Mouse (Mus musculus): Measurements from ENCODE around the gene Stac2. TPM values are rescaled to one million over a fixed set of nuclear protein-coding genes. Genes with fewer than 3 reads are reported as not detected.

Stac2 gene
- 10 to 100 TPM in 1 of 4 experiments, 1 to 10 TPM in 3; 3.8 to 10.9 (median 6.6) TPM for total RNA-seq (2022)

DNA sequence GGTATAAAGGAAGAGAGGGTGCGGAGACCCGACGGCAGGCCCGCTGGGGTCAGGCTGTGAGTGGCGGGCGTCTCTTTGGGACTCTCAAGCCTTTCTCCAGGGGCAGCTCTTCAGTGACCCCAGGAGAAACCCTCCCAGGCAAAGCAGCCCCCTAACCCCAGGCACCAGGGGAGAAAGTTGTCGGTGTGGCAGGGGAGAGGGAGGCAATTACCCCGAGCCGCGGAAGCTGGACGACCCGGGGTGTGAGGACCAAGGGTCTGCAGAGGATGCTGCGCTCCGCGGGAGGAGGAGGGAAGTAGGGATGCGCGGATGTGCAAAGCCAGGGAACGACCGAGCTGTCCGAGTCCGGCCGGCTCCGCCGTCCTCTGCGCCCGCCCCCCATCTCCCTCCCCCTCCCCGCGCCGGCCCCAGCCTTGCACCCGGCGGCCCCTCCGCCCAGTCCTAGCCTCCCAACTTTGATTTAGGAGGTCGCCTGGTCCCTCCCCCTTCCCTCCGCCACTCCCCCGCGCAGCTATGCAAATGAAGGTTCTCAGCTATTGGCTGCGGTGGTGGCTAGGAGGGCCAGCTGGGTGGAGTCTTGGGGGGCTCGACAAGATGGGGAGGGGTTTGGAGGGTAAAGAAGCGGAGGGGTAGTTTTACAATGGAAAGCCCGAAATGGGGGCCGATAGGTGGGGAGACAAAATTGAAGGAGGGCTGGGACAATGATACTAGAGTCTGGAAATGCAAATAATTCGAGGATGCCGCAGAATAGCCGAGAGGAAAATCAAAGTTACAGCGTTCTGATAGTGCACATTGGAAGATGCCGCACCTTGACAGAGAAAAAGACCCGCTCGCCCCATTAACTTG lies at the start of gene Stac2:
Stac2 (minus strand) TSS at position 474 of the 846 bp plus-strand sequence.
- DNase-seq, result peak; percentile 58

DNA sequence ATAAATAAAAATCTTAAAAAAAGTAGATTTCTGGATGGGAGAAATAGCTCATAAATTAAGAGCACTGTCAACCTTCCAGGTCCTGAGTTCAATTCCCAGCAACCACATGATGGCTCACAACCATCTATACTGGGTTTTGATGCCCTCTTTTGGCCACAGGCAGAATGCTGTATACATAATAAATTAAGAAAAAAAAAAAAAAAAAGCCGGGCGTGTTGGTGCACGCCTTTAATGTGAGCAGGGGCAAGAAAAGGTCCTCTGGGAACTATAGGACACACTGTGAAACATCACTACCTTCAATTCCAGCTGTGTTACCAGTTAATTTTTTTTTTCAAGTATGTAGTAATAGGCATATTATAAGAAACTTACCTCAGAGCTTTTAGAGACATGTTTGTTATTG lies 48.1 kb upstream of the Stac2 start:
- no peak for DNase-seq

DNA sequence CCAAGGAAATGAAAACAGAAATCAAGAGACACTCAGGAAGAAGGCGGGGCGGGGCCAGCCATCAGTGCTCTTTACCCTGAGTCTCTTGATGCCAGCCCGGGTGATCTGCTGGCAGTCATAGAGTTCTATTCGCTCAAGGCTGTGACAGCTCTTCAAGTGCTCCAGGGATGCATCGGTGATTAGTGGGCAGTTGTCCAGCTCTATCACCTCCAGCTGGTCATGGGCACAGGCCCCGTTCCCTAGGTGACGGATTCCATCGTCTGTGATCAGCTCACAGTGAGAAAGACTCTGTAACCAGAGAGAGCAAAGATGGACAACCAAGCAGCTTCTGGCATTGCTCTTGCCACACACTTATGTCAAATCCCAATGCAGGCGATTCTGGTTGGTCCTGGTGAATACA lies 37.3 kb upstream of the Stac2 start:
- no peak for DNase-seq

DNA sequence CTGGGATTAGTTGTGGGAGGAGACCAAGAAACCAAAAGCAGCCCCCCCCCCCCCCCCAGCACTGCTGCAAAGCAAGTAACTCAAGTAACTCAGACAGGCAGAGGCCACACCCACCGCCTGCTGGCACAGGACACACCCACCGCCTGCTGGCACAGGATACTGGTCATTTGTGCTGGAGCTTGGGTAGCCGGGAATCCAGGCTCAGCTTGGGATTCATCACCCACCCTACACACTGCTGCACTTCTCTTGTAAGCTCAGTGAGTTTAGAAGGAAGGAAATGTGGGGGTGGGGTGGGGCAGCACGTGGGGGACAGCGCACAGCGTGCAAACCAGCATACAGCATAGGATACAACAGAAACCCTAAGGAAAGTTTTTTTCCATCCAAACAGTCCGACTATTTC lies 35.0 kb upstream of the Stac2 start:
- DNase-seq, result peak; percentile 29

DNA sequence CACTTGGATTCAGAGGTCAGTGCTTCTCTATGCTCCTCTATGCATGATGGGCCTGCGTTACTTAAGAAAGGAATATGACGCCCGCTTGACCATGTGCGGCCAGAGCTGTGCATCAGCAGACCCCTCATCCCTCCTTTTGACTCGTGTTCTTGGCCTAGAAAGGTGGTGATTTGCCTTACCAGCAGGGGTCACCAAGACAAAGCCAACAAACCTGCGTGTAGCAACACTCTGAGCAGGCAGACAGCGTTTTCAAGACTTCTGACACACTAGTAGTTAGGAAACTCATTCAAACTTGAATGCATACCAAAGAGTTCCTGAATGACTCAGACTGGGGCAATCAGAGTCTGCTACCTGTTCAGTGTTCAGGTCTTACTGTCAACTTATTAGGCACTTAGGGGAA lies 33.3 kb upstream of the Stac2 start:
- DNase-seq, result no peak

DNA sequence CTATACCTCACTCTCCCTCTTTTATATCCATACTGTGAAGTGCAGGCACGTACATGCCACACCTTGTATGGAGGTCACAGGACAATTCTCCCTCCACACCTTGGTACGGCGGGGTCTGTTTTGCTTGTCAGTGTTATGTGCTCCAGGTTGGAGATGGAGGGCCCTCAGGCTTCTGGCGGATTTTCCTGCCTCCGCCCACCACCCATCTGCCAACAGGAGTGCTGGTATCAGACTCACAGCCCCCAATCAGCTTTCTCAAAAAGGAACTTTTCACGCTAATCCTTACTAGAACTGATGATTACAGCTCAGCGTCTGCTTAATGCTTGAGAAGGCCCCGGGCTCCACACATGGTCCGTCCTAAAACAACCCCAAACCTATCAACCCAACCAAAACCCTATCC lies 32.9 kb upstream of the Stac2 start:
- no peak for DNase-seq

DNA sequence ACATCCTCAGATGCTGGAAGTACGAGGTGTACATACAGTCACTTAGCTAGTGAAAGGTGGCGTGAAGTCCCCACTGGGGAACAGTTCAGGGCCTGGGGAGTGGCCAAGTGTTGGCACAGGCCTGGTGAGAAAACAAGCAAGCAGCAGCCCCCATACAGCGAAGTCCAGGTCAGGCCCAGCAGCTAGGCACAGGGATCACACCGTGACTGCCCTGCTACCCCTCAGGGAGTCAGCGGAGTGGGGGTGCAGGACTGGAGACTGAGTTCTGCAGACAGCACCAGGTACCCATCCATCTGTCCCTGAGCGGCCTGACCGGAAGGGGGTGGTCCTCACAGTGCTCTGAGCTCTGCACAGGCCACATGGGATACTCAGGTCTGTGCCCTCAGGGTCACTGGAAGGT lies 29.5 kb upstream of the Stac2 start:
- DNase-seq, result no peak

DNA sequence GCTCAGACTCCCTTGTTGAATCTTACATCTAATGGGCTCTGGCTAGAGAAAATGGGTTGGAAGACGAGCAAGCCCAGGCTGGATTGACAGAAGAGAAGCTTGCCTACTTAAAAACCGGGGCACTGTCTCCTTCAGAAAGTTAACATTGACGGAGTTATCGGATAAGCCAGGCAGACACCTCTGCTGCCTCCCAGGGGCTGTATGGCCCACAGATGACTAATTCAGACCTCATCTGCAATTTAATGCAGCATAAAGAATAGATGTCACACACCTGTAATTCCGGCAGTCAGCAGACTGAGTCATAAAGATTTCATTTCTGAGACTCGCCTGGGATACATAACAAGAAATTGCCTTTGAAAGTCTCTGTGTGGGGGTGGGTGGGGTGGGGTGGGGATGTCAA lies 27.2 kb upstream of the Stac2 start:
- DNase-seq, result no peak

DNA sequence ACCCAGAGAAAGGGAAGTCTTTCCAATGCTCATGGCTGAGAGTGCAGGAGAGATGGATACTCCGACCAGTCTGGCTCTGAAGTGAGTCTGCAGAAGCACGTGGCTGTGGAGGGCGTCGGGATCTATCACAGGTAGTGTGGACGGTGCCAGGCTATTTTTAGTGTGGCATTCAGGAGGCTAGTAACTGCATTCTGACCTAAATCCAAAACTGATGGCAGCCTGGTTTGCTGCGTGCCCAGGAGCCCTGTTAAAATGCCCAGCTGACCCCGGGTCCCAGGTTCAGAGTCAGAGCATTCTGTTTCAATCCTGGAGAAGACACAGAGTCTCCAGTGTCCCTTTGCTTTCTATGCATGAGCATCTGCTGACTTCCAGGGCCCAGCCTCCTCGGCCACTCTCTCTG lies 23.8 kb upstream of the Stac2 start:
- no peak for DNase-seq

DNA sequence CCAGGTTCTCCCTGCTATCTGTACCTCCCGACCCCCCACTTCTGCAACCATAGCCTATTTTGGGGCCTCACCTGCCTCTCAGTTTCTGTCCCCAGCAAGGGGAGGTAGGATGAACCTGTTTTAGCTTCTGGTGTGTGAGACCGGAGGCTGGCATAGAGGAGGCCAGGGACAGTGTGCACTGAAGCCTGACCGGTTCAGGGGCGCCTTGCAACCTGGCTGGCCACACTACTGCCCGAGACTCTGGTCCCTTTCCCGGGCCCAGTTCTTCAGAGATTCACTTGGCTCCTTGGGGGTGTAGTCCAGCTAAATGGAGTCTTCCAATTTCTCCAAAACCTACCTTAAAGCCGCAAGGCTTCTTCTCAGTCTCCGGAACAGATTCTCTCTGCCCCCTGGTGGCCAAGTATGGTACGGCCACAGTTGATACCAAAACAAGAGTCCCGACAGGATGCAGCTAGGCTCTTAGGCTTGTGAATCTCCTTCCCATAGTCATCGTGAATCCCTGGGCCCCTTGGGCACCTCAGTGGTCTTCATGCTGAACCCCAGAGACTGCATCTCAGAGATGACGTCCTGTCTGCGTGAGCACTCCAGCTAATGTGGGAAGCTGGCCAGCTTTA lies 22.0 kb upstream of the Stac2 start:
- DNase-seq, result peak; percentile 78

DNA sequence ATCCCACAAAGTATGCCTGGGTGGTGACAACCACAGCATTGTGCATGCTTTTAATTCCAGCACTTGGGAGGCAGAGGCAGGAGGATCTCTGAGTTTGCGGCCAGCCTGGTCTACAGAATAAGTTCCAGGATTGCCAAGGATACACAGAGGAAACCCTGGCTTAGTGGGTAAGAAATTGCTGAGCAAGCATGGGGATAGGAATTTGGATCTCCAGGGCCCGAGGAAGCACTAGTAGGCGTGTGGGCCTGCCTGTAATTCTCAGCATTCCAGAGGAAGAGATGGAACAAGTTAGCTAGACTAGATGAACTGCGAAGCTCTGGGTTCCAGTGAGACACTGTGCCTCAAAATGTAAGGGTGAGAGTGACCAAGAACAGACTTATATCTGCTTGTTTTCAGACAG lies 20.2 kb upstream of the Stac2 start:
- DNase-seq, result no peak

DNA sequence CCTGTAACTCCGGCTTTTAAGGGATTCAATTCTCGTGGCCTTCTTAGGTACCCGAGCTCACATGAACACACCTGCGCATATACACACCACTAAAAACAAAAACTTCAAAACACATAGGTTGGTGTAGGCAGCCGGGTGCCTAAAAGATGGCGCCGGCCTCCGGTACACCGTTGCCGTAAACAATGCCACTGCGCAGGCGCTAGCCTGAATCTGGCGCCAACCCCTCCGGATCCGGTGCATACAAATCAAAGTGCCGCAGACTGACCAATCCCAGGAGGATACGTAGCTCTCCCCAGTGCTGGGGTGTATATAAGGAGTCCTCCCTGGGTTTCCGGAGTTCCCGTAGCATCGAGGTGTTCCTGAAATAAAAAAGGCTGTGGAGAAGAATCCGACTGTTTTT lies 14.0 kb upstream of the Stac2 start:
- DNase-seq, result no peak

DNA sequence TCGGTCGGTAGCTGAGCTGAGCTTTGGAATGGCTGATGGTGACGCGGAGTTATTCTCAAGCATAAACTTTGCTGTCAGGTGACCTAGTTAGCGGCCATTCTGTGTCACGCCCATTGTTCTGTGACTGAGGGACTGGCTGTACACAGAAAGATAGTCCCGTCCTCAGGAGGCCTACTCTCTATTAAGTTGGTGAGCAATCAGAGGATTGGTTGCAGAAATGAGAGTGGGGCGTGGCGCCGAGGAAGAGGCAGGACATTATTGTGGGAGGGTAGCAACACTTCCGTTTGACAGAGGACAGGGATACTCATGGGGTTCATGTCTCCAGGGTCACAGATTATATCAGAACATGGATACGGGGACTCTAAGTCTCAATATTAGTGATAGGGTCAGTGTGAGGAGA lies 12.9 kb upstream of the Stac2 start:
- DNase-seq, result no peak

DNA sequence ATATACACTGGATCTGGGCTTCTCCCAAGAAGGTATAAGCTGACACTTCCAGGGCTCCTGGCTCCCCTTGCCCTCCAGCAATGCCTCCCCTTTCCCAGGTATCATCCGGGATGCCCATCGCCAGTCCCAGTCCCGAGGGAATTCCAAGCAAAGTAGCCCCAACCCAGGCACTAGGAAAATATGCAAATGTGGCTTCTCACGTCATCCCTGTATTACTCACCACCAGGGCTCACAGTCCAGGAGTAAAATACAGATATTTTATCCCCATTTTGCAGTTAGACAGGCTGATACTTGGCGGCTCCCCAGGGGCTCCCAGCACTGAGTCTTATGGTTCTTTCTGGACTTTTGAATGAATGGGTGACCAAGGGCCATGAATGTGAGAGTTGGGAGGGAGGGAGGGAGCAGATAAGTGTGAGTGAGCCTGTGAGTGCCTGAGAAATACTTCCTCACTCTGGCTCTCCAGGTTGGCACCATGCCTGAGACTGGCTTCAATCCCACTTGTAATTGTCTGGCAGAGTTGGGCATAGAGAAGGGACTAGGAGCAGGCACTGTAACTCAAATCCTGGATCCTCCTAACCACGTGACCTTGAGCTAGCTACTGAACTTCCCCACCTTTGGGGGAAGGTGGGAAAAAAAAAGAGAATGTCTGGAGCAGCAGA lies 8.8 kb upstream of the Stac2 start:
- no peak for DNase-seq

DNA sequence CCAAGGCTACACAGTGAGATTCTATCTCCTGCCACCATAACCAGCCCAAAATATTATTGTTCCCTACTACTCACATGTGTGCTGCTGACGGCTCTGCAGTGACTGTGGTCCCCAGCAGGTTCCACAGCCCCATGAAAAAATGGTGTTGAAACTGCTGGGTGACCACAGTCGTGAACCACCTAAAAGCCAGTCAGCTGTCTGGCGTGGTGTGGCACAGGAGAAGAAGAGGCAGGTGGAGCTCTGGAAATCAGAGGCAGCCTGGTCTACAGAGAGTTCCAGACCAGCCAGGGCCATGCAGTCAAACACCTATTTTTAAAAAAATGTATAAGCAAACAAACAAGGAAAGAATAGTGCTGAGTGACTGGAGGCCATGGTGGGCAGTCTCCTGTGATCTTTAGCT lies 8.2 kb upstream of the Stac2 start:
- DNase-seq, result no peak

DNA sequence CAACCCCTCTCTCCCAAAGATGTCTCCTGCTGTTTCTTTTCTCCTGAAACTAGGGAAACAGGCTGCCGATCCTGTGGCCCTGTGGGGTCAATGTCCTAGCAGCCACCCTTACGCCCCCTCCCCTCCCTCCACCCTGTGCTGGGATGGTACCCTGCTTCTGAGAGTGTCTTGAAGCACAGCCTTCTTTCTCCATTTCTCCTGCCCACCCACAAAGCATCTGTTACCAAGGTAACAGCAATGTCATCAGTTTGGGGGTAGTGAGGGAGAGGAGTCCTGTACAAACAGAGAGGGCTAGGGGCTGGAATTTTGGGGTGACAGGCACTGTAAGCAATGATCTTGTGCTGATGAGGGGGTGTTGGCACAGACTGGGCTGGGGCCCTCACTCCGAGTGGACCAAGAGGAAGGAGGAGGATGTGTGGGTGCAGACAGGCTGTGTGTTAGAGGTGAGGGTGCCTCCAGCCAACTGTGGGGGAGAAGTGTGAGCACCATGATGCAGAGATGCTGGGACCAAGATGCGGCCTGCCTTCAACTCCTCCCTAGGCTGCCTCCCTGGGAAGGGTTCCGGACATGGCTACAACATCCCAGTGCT lies 6.9 kb upstream of the Stac2 start:
- DNase-seq, result no peak

DNA sequence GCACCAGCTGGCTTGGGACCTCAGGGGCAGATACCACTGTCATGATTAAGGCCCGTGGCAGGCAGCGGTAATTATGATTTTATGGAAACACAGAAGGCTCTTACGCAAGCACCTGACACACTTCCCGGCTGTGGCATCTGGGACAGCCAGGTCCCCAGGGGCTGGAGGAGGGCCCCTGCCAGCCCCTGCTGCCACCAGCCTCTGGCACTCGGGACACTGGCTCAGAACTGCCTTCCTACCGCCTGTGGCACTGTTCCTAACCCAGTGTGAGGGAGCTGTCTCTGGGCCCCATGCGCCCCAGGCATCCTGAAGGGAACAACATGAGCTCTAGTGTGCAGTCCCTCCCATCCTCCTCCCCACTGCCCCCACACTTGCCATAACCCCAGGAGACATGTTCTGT lies 6.4 kb upstream of the Stac2 start:
- no peak for DNase-seq

DNA sequence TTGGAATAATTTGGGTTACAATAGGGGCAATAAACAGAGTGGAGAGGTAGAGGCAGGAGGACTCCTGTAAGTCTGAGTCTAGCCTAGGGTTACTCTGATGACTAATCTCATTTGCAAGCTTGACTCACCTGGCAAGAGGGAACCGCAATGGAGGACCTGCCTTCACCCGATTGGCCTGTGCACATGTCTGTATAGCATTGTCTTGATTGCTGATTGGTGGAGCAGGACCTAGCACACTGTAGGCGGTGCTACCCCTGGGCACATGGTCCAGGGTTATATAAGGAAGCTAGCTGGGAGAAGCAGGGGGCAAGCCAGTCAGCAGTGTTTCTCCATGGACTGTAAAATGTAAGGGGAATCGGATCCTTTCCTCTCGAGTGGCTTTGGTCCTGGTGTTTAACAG lies 4.7 kb upstream of the Stac2 start:
- DNase-seq, result no peak

DNA sequence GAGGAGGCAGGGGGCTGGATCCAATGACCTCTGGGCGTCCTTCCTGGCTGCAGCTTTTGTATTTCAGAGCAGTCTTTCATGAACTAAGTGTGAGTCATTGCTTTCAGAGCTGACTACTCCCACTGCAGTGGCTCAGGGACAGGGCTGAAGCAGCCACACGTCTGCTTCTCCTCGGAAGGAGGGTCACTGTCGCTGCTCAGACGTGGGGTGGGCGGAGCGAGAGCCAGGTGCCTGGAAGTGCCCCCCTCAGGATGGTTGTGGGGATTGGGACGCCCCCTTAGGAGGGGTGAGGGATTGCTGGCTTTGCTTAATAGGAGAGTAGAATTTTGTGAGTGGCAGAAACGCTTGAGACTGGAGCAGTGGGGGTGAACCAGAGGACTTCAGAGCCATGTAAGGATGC lies 4.2 kb upstream of the Stac2 start:
- DNase-seq, result no peak

DNA sequence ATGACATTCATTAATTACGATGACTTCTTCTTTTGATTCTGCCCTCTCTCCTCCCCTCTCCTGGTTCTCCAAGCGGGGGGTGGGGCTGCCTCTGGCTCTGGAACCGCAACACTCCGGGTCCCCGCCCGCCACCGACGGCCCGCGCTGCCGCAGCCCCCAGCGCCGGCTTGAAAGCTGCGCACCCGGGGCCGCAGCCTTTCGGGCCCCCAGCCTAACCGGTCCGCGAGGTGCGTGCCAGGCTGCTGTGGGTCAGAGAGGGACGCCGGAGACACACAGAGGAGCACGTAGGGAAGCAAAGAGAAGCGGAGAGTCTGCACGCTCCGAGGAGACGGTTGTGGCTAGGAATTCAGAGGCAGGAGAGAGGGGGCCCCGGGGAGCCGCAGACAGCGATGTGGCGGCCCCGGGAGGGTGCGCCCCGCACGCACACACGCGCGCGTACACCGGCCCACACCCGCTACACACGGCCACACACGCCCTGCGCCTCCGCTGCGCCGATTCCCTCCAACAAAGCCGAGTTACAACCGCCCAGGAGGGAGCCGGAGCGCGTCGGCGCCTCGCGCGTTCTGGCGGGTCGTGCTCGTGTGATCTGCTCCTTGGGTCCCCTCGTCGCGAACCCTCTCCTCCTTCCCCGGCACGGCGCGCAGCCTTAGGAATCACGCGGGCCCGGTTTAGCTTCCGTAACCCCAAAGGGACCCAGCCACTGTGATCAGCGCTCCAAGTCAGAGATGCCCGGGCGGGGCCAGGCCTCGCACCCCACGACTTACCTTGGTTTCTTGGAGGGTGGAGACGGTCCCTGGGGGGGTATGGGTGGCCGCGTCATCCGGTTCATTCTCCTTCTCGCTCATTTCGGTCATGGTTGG lies 903 bp downstream of the Stac2 start:
- DNase-seq, result no peak

DNA sequence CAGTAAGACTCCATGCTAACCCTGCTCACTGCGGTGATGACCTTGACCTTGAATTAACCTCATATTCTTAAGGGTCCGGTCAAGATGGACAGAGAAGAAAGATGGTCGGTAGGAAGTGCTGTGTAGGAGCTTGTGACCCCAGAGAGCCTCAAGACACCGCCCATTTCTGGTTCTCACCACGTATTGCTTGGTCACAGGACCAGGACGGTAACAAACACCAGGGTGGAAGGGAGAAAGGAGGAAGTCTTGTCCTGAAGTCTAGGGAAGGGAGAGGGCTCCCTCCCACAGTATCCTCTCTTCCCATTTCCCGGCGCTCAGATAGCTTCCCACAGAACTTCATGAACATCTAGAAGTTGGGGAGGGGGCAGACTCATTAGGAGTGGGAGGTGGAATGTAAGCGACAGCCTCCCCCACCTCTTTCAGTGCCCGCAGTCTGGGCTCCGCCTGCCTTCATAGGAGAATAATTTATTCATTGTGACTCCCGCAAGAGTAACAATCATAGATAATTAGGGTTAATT lies 1.6 kb downstream of the Stac2 start:
- no peak for DNase-seq

DNA sequence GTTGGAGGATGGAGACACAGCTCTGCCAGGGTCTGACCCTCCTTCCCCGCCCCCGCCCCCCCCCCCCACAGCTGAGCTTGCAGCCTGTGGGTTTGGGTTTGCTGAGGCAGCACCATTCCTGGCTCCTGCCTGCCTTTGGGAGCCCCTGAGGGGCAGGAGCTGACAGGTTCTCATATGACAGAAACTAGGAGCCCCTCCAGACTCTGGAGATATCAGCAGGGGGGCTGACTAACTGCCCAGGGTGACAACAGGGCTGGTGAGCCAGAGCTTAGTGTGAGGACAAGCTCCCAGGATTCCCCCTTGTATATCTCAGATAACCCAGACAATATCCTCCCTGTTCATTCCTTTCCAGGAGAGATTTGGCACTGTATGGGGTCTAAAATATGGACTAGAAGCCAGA lies 2.3 kb downstream of the Stac2 start:
- no peak for DNase-seq
